In the genomic region with DNA sequence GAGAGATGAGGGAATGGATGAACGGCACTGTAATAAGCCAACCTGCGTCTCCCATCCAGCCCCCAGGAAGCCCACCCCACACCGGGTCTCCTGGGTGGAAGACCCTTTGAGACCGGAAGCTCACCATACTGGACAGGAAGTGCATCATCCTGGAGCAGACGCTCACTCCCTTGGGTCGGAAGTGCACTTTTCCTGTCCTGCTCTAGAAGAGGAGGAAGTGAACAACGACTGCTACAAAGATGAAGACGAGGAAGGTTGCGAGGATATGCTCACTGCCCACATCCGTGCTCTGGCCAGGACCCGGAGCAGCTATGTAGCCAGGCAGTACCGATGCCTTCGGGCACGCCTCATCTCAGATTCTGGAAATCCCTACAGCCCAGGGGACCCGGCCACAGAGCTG, we compare ENCODE assay signal across 9 mouse cellular contexts. TPM values are rescaled to one million over a fixed set of nuclear protein-coding genes. Genes with fewer than 3 reads are reported as not detected.
DNase-seq lines count a peak whose midpoint lies in the region; ATAC-seq and TF ChIP-seq lines count a peak whose summit lies in the region.
"Had no signal": no experiment of that assay in that cellular context is flagged by ENCODE, and none has a peak within 500 bp of the region (broad histone marks: within the 10 kb centered on the region; RNA-seq: fewer than 3 reads in every experiment).

No protein-coding gene starts in this region.

- H3K9me3 ChIP-seq in hindbrain, embryonic 14.5 days (ENCODE audit: control insufficient read depth, low read length), result no peaks in the 10 kb centered on the region
- H3K9me3 ChIP-seq in hindbrain, embryonic 16.5 days (ENCODE audit: control insufficient read depth, low read length), result no peaks in the 10 kb centered on the region
- no peaks in the 10 kb centered on the region for H3K9me3 ChIP-seq in heart, embryonic 13.5 days
- H3K9me3 ChIP-seq in lung, postnatal 0 days (ENCODE audit: low read length), result no peaks in the 10 kb centered on the region

- peak; percentile 78 for TF ChIP-seq EP300 in lung, postnatal 0 days (IDR thresholded peaks at IDR 0.05)

- H3K4me1 ChIP-seq in hindbrain, embryonic 14.5 days (replicated peaks; ENCODE audit: control insufficient read depth, insufficient read depth, low read length), result no peaks in the 10 kb centered on the region
- no peaks in the 10 kb centered on the region; the same call in 1 of the 2 replicates for H3K4me1 ChIP-seq in hindbrain, embryonic 16.5 days (ENCODE audit: control insufficient read depth, insufficient read depth, low read depth, low read length)
- H3K4me1 ChIP-seq in heart, embryonic 13.5 days, result peaks cover 18% of the 10 kb centered on the region
- H3K4me1 ChIP-seq in lung, postnatal 0 days (ENCODE audit: insufficient read depth, low read depth, low read length), result peaks cover 4% of the 10 kb centered on the region; the same call in 1 of the 2 replicates

- DNase-seq in hindbrain, embryonic 14.5 days (ENCODE audit: low spot score), result no peak
- peak; percentile 63 for DNase-seq in lung, postnatal 0 days (ENCODE audit: low spot score)
- DNase-seq in T-cell, adult 2 months (ENCODE audit: low spot score), result no peak
- no peak for DNase-seq in cerebellum, adult 11-12 months

- no peak overlapping the region for H3K9ac ChIP-seq in hindbrain, embryonic 14.5 days
- no peak overlapping the region for H3K9ac ChIP-seq in hindbrain, embryonic 16.5 days (ENCODE audit: low read depth, low read length)
- no peak overlapping the region for H3K9ac ChIP-seq in heart, embryonic 13.5 days
- no peak overlapping the region for H3K9ac ChIP-seq in lung, postnatal 0 days (replicated peaks; ENCODE audit: low read depth)

- TF ChIP-seq CTCF in lung, postnatal 0 days (IDR thresholded peaks at IDR 0.05), result no peak

- 81% methylated on average over 15 of the region's 15 CpGs for WGBS in hindbrain, embryonic 14.5 days
- WGBS in hindbrain, embryonic 16.5 days, result 74% methylated on average over 15 of the region's 15 CpGs
- WGBS in heart, embryonic 13.5 days, result 62% methylated on average over 15 of the region's 15 CpGs
- WGBS in lung, postnatal 0 days, result 48% methylated on average over 15 of the region's 15 CpGs

- no peaks in the 10 kb centered on the region for H3K27me3 ChIP-seq in hindbrain, embryonic 14.5 days (ENCODE audit: control insufficient read depth, insufficient read depth, low read length)
- no peaks in the 10 kb centered on the region for H3K27me3 ChIP-seq in hindbrain, embryonic 16.5 days (replicated peaks; ENCODE audit: control insufficient read depth, insufficient read depth, low read length)
- H3K27me3 ChIP-seq in heart, embryonic 13.5 days (replicated peaks), result no peaks in the 10 kb centered on the region
- no peaks in the 10 kb centered on the region for H3K27me3 ChIP-seq in lung, postnatal 0 days (replicated peaks; ENCODE audit: insufficient read depth, low read length)
- H3K27me3 ChIP-seq: Patski had no signal

- H3K4me3 ChIP-seq in hindbrain, embryonic 14.5 days (replicated peaks; ENCODE audit: low read length), result no peak overlapping the region
- no peak overlapping the region for H3K4me3 ChIP-seq in hindbrain, embryonic 16.5 days (ENCODE audit: low read length)
- peak overlapping the region; percentile 34 for H3K4me3 ChIP-seq in heart, embryonic 13.5 days
- H3K4me3 ChIP-seq in lung, postnatal 0 days (ENCODE audit: low read depth, low read length), result peak overlapping the region; percentile 22

- H3K27ac ChIP-seq in hindbrain, embryonic 14.5 days, result no peak overlapping the region
- H3K27ac ChIP-seq in hindbrain, embryonic 16.5 days (ENCODE audit: low read depth, low read length), result no peak overlapping the region
- peak overlapping the region; percentile 60 for H3K27ac ChIP-seq in heart, embryonic 13.5 days (replicated peaks)
- peak overlapping the region; percentile 85 for H3K27ac ChIP-seq in lung, postnatal 0 days (ENCODE audit: low read length)

- no peaks in the 10 kb centered on the region for H3K36me3 ChIP-seq in hindbrain, embryonic 14.5 days (replicated peaks; ENCODE audit: control insufficient read depth, insufficient read depth)
- no peaks in the 10 kb centered on the region for H3K36me3 ChIP-seq in hindbrain, embryonic 16.5 days (ENCODE audit: control insufficient read depth, insufficient read depth, low read length)
- H3K36me3 ChIP-seq in heart, embryonic 13.5 days, result no peaks in the 10 kb centered on the region
- H3K36me3 ChIP-seq in lung, postnatal 0 days (ENCODE audit: insufficient read depth, low read length), result no peaks in the 10 kb centered on the region

- ATAC-seq in hindbrain, embryonic 14.5 days (ENCODE audit: low FRiP score), result no peak
- ATAC-seq in hindbrain, embryonic 16.5 days, result no peak
- peak; percentile 7 for ATAC-seq in CD4-positive, CD25-positive, alpha-beta regulatory T cell, adult 4 months
- ATAC-seq in heart, embryonic 13.5 days (ENCODE audit: extremely low read depth, insufficient number of reproducible peaks, low FRiP score, low TSS enrichment), result no peak
- peak; percentile 51 for ATAC-seq in lung, postnatal 0 days
- no peak for ATAC-seq in cerebellum, adult (ENCODE audit: insufficient number of reproducible peaks, low FRiP score, low TSS enrichment)
- ATAC-seq: Patski had no signal

- peak overlapping the region; percentile 35 for H3K4me2 ChIP-seq in hindbrain, embryonic 14.5 days (replicated peaks)
- no peak overlapping the region for H3K4me2 ChIP-seq in hindbrain, embryonic 16.5 days (ENCODE audit: low read length)
- peak overlapping the region; percentile 62 for H3K4me2 ChIP-seq in heart, embryonic 13.5 days
- H3K4me2 ChIP-seq in lung, postnatal 0 days (replicated peaks; ENCODE audit: low read depth, low read length), result peak overlapping the region; percentile 54

RNA-seq across cellular contexts. Expression of a gene that starts 7.1 kb away (rescaled TPM):
- polyA plus RNA-seq in hindbrain, embryonic 14.5 days (2014; fragmentation: Nextera tagmentation; extraction: Ambion mirVana), result 1.4 and 2.7 TPM in 2 replicates
- 2.8 and 2.9 TPM in 2 replicates for polyA plus RNA-seq in hindbrain, embryonic 16.5 days (2015; fragmentation: Nextera tagmentation; extraction: Ambion mirVana)
- 100 to 1,000 TPM; 197 to 273 TPM for polyA plus RNA-seq in CD4-positive, CD25-positive, alpha-beta regulatory T cell, adult 4 months (2017; shearing (Covaris generic))
- 2.7 and 3.6 TPM in 2 replicates for polyA plus RNA-seq in heart, embryonic 13.5 days (2015; fragmentation: Nextera tagmentation; extraction: Ambion mirVana)
- 10.2 and 12.9 TPM in 2 replicates for polyA plus RNA-seq in lung, postnatal 0 days (2015; fragmentation: Nextera tagmentation; extraction: Ambion mirVana)

RNA-seq across cellular contexts. Expression of a gene that starts 12.5 kb away (rescaled TPM):
- polyA plus RNA-seq in hindbrain, embryonic 14.5 days (2014; fragmentation: Nextera tagmentation; extraction: Ambion mirVana), result 142 and 150 TPM in 2 replicates
- polyA plus RNA-seq in hindbrain, embryonic 16.5 days (2015; fragmentation: Nextera tagmentation; extraction: Ambion mirVana), result 117 and 127 TPM in 2 replicates
- 100 to 1,000 TPM; 181 to 326 TPM for polyA plus RNA-seq in CD4-positive, CD25-positive, alpha-beta regulatory T cell, adult 4 months (2017; shearing (Covaris generic))
- polyA plus RNA-seq in heart, embryonic 13.5 days (2015; fragmentation: Nextera tagmentation; extraction: Ambion mirVana), result 168 TPM in 2 replicates
- polyA plus RNA-seq in lung, postnatal 0 days (2015; fragmentation: Nextera tagmentation; extraction: Ambion mirVana), result 151 and 154 TPM in 2 replicates

RNA-seq across cellular contexts. Expression of a gene that starts 28.5 kb away (rescaled TPM):
- 62.9 and 68.8 TPM in 2 replicates for polyA plus RNA-seq in hindbrain, embryonic 14.5 days (2014; fragmentation: Nextera tagmentation; extraction: Ambion mirVana)
- polyA plus RNA-seq in hindbrain, embryonic 16.5 days (2015; fragmentation: Nextera tagmentation; extraction: Ambion mirVana), result 70.2 and 72.2 TPM in 2 replicates
- 10 to 100 TPM; 54.3 to 56.8 TPM for polyA plus RNA-seq in CD4-positive, CD25-positive, alpha-beta regulatory T cell, adult 4 months (2017; shearing (Covaris generic))
- 30.5 and 32.7 TPM in 2 replicates for polyA plus RNA-seq in heart, embryonic 13.5 days (2015; fragmentation: Nextera tagmentation; extraction: Ambion mirVana)
- polyA plus RNA-seq in lung, postnatal 0 days (2015; fragmentation: Nextera tagmentation; extraction: Ambion mirVana), result 42.3 and 42.7 TPM in 2 replicates

RNA-seq across cellular contexts. Expression of a gene that starts 29.2 kb away (rescaled TPM):
- polyA plus RNA-seq in hindbrain, embryonic 14.5 days (2014; fragmentation: Nextera tagmentation; extraction: Ambion mirVana), result 92.6 and 99.0 TPM in 2 replicates
- 115 and 117 TPM in 2 replicates for polyA plus RNA-seq in hindbrain, embryonic 16.5 days (2015; fragmentation: Nextera tagmentation; extraction: Ambion mirVana)
- 100 to 1,000 TPM; 198 to 237 TPM for polyA plus RNA-seq in CD4-positive, CD25-positive, alpha-beta regulatory T cell, adult 4 months (2017; shearing (Covaris generic))
- polyA plus RNA-seq in heart, embryonic 13.5 days (2015; fragmentation: Nextera tagmentation; extraction: Ambion mirVana), result 169 and 182 TPM in 2 replicates
- 287 and 308 TPM in 2 replicates for polyA plus RNA-seq in lung, postnatal 0 days (2015; fragmentation: Nextera tagmentation; extraction: Ambion mirVana)

RNA-seq across cellular contexts. Expression of a gene that starts 29.3 kb away (rescaled TPM):
- polyA plus RNA-seq in hindbrain, embryonic 14.5 days (2014; fragmentation: Nextera tagmentation; extraction: Ambion mirVana), result 106 and 113 TPM in 2 replicates
- polyA plus RNA-seq in hindbrain, embryonic 16.5 days (2015; fragmentation: Nextera tagmentation; extraction: Ambion mirVana), result 128 and 130 TPM in 2 replicates
- polyA plus RNA-seq in CD4-positive, CD25-positive, alpha-beta regulatory T cell, adult 4 months (2017; shearing (Covaris generic)), result 100 to 1,000 TPM in 1 of 2 experiments, 10 to 100 TPM in 1; 96.8 to 128 TPM
- 48.9 and 51.5 TPM in 2 replicates for polyA plus RNA-seq in heart, embryonic 13.5 days (2015; fragmentation: Nextera tagmentation; extraction: Ambion mirVana)
- polyA plus RNA-seq in lung, postnatal 0 days (2015; fragmentation: Nextera tagmentation; extraction: Ambion mirVana), result 55.4 and 57.1 TPM in 2 replicates

Comparison
In these comparisons a context has a peak if more than half of its experiments do, and no peak if none do; other contexts are left out.
1. ATAC-seq: peak in CD4-positive, CD25-positive, alpha-beta regulatory T cell, adult 4 months (single experiment) and lung, postnatal 0 days (single experiment); none in hindbrain, embryonic 14.5 days (single experiment), hindbrain, embryonic 16.5 days (single experiment), heart, embryonic 13.5 days (single experiment) and cerebellum, adult (single experiment).
2. H3K27ac ChIP-seq: peak in heart, embryonic 13.5 days (single experiment) and lung, postnatal 0 days (single experiment); none in hindbrain, embryonic 14.5 days (single experiment) and hindbrain, embryonic 16.5 days (single experiment).
3. H3K4me3 ChIP-seq: peak in heart, embryonic 13.5 days (single experiment) and lung, postnatal 0 days (single experiment); none in hindbrain, embryonic 14.5 days (single experiment) and hindbrain, embryonic 16.5 days (single experiment).
4. RNA of a gene that starts 7.1 kb away (polyA plus RNA-seq): 197 to 273 TPM in CD4-positive, CD25-positive, alpha-beta regulatory T cell, adult 4 months; 10.2 to 12.9 TPM in lung, postnatal 0 days, 2.8 to 2.9 TPM in hindbrain, embryonic 16.5 days, 2.7 to 3.6 TPM in heart, embryonic 13.5 days and 1.4 to 2.7 TPM in hindbrain, embryonic 14.5 days; every median in the first group is over 10 times any median in the second.